Mouse (Mus musculus) CH12.LX (cell line): ENCODE measurements around the gene Dnah3. TPM values are rescaled to one million over a fixed set of nuclear protein-coding genes. Genes with fewer than 3 reads are reported as not detected.

Experiments used
- DNase-seq: peaks from one replicate; pipeline ENCODE4 v3.0.0-alpha.2; 2013; ENCODE audit errors: extremely low read depth
- H3K27ac ChIP-seq: 2 replicates; pipeline ENCODE4 v1.5.1; 2012; ENCODE audit warnings: low read depth, mild to moderate bottlenecking, control low read depth, moderate library complexity; ENCODE audit not compliant: insufficient read depth
- H3K27me3 ChIP-seq: replicated peaks from 2 replicates; pipeline ENCODE3; 2012; ENCODE audit warnings: inconsistent platforms
- H3K36me3 ChIP-seq, 2 experiments: replicated peaks in 1 of 2; 2 replicates each; pipeline versions ENCODE3 to v1.6.1; 2012; ENCODE audit warnings: inconsistent platforms in 1 of 2, low read length in 1 of 2, mild to moderate bottlenecking in 1 of 2, mixed read lengths in 1 of 2, moderate library complexity in 1 of 2; ENCODE audit not compliant: control insufficient read depth in 1 of 2, insufficient read depth in 1 of 2
- H3K4me1 ChIP-seq, 2 experiments: 2 replicates each; pipeline ENCODE4 v1.6.1; 2012; ENCODE audit warnings: inconsistent platforms in 1 of 2, moderate library complexity in 1 of 2; ENCODE audit not compliant: insufficient read depth in 2 of 2, control insufficient read depth in 1 of 2
- H3K4me2 ChIP-seq: 2 replicates; pipeline ENCODE4 v1.6.1; 2012; ENCODE audit warnings: low read depth, mild to moderate bottlenecking, control low read depth; ENCODE audit not compliant: poor library complexity, insufficient read depth, severe bottlenecking
- H3K4me3 ChIP-seq, 3 experiments: fragments of 150-350 bp in 1 of 3; sonication (generic) in 1 of 3; replicated peaks in 1 of 3; 2 replicates each; pipeline versions ENCODE3 to v1.5.1; 2011 to 2012; ENCODE audit warnings: low read depth in 2 of 3, low read length in 2 of 3, mild to moderate bottlenecking in 2 of 3, moderate library complexity in 2 of 3, control low read depth in 1 of 3, improper control_type of control experiment in 1 of 3, inconsistent platforms in 1 of 3, mixed read lengths in 1 of 3; ENCODE audit not compliant: poor library complexity in 1 of 3
- H3K79me2 ChIP-seq: replicated peaks from 2 replicates; pipeline ENCODE4 v1.6.1; 2012; ENCODE audit warnings: mild to moderate bottlenecking, moderate library complexity; ENCODE audit not compliant: control insufficient read depth, poor library complexity, insufficient read depth, severe bottlenecking; ENCODE audit errors: extremely low read depth
- H3K9ac ChIP-seq: 2 replicates; pipeline ENCODE4 v1.6.1; 2012; ENCODE audit warnings: low read depth, mild to moderate bottlenecking, control low read depth, moderate library complexity; ENCODE audit not compliant: insufficient read depth
- H3K9me3 ChIP-seq: replicated peaks from 2 replicates; pipeline ENCODE3; 2012; ENCODE audit warnings: low read length, inconsistent platforms, mixed read lengths
- BHLHE40 ChIP-seq: IDR thresholded peaks from 2 replicates; pipeline ENCODE4 v1.6.1; 2011; ENCODE audit warnings: mild to moderate bottlenecking, low read depth, low read length, improper control_type of control experiment
- CHD2 ChIP-seq: IDR thresholded peaks from 2 replicates; pipeline ENCODE4 v1.6.1; 2011; ENCODE audit warnings: low read length, improper control_type of control experiment
- EP300 ChIP-seq: IDR thresholded peaks from 2 replicates; pipeline ENCODE4 v1.6.1; 2011; ENCODE audit warnings: low read length, improper control_type of control experiment
- ETS1 ChIP-seq: conservative IDR thresholded peaks from 2 replicates; pipeline ENCODE4 v1.6.1; 2012; ENCODE audit warnings: low read depth, mild to moderate bottlenecking, inconsistent platforms, low read length, improper control_type of control experiment, moderate library complexity
- JUND ChIP-seq: conservative IDR thresholded peaks from 2 replicates; pipeline ENCODE4 v1.6.1; 2011; ENCODE audit warnings: low read depth, low read length, improper control_type of control experiment
- MAFK ChIP-seq: IDR thresholded peaks from 2 replicates; pipeline ENCODE4 v1.6.1; 2011; ENCODE audit warnings: low read length, improper control_type of control experiment; ENCODE audit not compliant: insufficient replicate concordance
- MAX ChIP-seq: IDR thresholded peaks from 2 replicates; pipeline ENCODE4 v1.6.1; 2011; ENCODE audit warnings: low read length, improper control_type of control experiment
- MAZ ChIP-seq: IDR thresholded peaks from 2 replicates; pipeline ENCODE4 v1.6.1; 2012; ENCODE audit warnings: low read depth, mild to moderate bottlenecking, inconsistent platforms, low read length, improper control_type of control experiment, moderate library complexity
- MXI1 ChIP-seq: IDR thresholded peaks from 2 replicates; pipeline ENCODE4 v1.6.1; 2011; ENCODE audit warnings: mild to moderate bottlenecking, low read depth, low read length, improper control_type of control experiment
- NRF1 ChIP-seq: IDR thresholded peaks from 2 replicates; pipeline ENCODE4 v1.6.1; 2014; ENCODE audit warnings: low read depth, mild to moderate bottlenecking, inconsistent platforms, low read length, improper control_type of control experiment, moderate library complexity
- POLR2A ChIP-seq: IDR thresholded peaks from 2 replicates; pipeline ENCODE4 v1.6.1; 2011; ENCODE audit warnings: low read depth, mild to moderate bottlenecking, improper control_type of control experiment, low read length
- RAD21 ChIP-seq: IDR thresholded peaks from 2 replicates; pipeline ENCODE4 v1.6.1; 2011; ENCODE audit warnings: low read depth, mild to moderate bottlenecking, low read length, improper control_type of control experiment, moderate library complexity
- UBTF ChIP-seq: IDR thresholded peaks from 2 replicates; pipeline ENCODE4 v1.6.1; 2012; ENCODE audit warnings: low read depth, mild to moderate bottlenecking, inconsistent platforms, low read length, improper control_type of control experiment, moderate library complexity
- ZC3H11A ChIP-seq: IDR thresholded peaks from 2 replicates; pipeline ENCODE4 v1.6.1; 2012; ENCODE audit warnings: low read depth, mild to moderate bottlenecking, inconsistent platforms, low read length, improper control_type of control experiment
- ZMIZ1 ChIP-seq: IDR thresholded peaks from 2 replicates; pipeline ENCODE4 v1.6.1; 2012; ENCODE audit warnings: low read depth, mild to moderate bottlenecking, inconsistent platforms, low read length, improper control_type of control experiment
- dilution Hi-C: fragments of 300-500 bp; cut with MboI; formaldehyde crosslinking; loops from 2 replicates; pipeline ENCODE4 v1.14.3; 2020; ENCODE audit warnings: low sequenced_read_pairs; ENCODE audit not compliant: extremely low pct_unique_long_range_greater_than_20kb, extremely low pct_ligation_motif_present
- in situ Hi-C: fragments of 300-500 bp; cut with MboI; formaldehyde crosslinking; loops from 3 replicates; pipeline ENCODE4 v1.14.3; 2019; ENCODE audit warnings: low sequenced_read_pairs, low pct_ligation_motif_present, low pct_unique_long_range_greater_than_20kb, mixed read lengths
- polyA plus RNA-seq: library from polyadenylated mRNA; unstranded; fragments of >175 nt; gene quantifications from 2 replicates; pipeline ENCODE4 v1.2.1, GENCODE M21; 2012; ENCODE audit warnings: low read depth; ENCODE audit not compliant: insufficient read length
- total RNA-seq, 2 experiments: library from RNA; depleted of rRNA; stranded (reverse); fragments of 300-350 nt in 1 of 2; fragments of >200 nt in 1 of 2; gene quantifications; 2 replicates each; pipeline ENCODE4 v1.2.3; 2012 to 2014

Gene Dnah3
- total and polyA plus RNA-seq, 3 experiments = not detected

DNA sequence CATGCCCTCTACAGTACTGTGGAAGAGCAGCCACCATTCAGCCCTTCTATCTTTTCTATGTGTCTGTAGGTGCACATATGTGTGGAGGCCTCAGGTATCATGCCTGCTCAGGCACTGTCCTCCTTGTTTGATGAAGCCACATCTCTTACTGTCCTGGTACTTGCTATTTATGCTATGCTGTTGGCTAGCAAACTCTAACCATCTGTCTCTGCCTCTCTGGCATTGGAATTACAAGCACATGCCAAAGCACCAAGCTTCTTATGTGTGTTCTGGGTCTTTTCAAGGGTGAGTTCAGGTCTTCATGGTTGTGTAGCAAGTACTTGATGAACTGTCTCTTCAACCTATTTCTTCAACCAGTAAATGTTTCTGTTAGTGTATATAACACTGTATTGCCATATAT is 158.8 kb downstream of the Dnah3 start:
- in situ Hi-C loops (no loop called here), dilution Hi-C loops (no loop called here)
- H3K9me3 ChIP-seq = no peaks in the 10 kb centered on the region
- no peaks in the 10 kb centered on the region for H3K4me1 ChIP-seq
- no peak overlapping the region for H3K4me3 ChIP-seq
- no peak overlapping the region for H3K9ac ChIP-seq
- H3K79me2 ChIP-seq = no peaks in the 10 kb centered on the region
- H3K27me3 ChIP-seq = no peaks in the 10 kb centered on the region
- no peak overlapping the region for H3K27ac ChIP-seq
- DNase-seq = no peak
- H3K4me2 ChIP-seq = no peak overlapping the region
- no peaks in the 10 kb centered on the region for H3K36me3 ChIP-seq
- TF ChIP-seq RAD21 (no peak), JUND (no peak)
- TF ChIP-seq, all 38 proteins: peak for 0

DNA sequence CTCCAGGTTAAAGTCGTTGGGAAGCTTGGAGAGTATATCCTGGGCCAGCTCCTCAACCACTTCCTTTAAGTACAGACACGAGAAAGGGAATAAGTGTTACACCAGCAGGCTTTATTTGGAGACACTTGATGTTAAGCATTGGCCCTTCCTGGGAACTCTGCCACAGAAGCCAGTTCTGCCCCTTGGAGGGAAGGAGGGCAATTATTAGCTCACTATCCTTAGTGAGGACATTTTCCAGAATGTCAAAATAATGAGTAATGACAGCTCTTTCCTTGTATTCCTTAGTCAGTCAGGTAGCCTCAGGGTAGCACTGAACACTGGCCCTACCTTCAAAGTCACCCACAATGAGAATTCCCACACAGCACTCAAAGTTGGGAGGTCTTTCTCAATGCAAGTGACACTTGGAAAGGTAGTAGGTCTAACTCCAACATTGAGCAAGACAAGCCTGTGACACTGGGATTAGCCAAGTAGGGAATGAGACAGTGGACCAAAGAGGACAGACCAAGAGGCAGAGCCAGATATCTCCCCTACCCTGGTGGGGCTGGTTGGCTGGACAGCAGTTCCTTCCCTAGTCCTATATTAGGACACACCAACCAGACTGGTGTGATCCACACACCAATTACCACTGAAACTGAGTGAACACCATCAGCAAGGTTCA is 166.2 kb downstream of the Dnah3 start:
- Histone ChIP-seq H3K27ac (no peak overlapping the region), H3K79me2 (no peaks in the 10 kb centered on the region), H3K4me2 (no peak overlapping the region), H3K36me3 (no peaks in the 10 kb centered on the region), H3K9ac (no peak overlapping the region), H3K4me1 (no peaks in the 10 kb centered on the region), H3K27me3 (no peaks in the 10 kb centered on the region), H3K4me3 (no peak overlapping the region), H3K9me3 (no peaks in the 10 kb centered on the region)
- dilution Hi-C loops (no loop called here), in situ Hi-C loops (no loop called here)
- no peak for TF ChIP-seq JUND
- no peak for TF ChIP-seq MAFK
- no peak for TF ChIP-seq ZC3H11A
- TF ChIP-seq EP300 = no peak
- no peak for TF ChIP-seq MXI1
- no peak for TF ChIP-seq MAZ
- no peak for TF ChIP-seq MAX
- no peak for TF ChIP-seq ZMIZ1
- no peak for TF ChIP-seq NRF1
- no peak for TF ChIP-seq POLR2A
- TF ChIP-seq UBTF = no peak
- TF ChIP-seq CHD2 = no peak
- no peak for TF ChIP-seq BHLHE40
- no peak for TF ChIP-seq ETS1
- DNase-seq = no peak
